ENCODE assay signal across 14 mouse cellular contexts in the genomic region with DNA sequence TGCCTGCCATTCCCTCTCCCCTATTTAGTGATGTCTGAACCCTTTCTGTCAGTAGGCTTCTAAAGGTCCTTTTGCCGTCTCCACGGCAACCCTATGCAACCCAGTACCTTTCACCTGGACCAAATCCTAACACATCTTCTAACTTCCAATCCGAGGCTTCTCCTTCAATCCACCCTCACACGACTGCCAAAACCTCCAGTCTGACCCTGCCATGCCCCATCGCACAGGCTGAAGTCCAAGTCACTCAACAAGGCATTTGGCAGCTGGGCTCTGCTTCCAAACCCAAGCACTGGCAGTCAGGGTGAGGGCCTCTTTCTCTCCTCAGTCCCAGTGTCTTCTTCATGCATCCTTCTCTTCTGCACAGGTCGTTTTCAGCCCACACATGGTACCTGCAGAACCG.
DNase-seq lines count a peak whose midpoint lies in the region; TF ChIP-seq lines count a peak whose summit lies in the region.
"Had no signal": no experiment of that assay in that cellular context is flagged by ENCODE, and none has a peak within 500 bp of the region (broad histone marks: within the 10 kb centered on the region; RNA-seq: fewer than 3 reads in every experiment).

No protein-coding gene starts in this region.

- no peaks in the 10 kb centered on the region for H3K36me3 ChIP-seq in kidney, adult 2 months (ENCODE audit: control insufficient read depth, insufficient read depth, low read length)
- H3K36me3 ChIP-seq in thymus, adult 2 months (ENCODE audit: control insufficient read depth, insufficient read depth, low read length) = no peaks in the 10 kb centered on the region
- H3K36me3 ChIP-seq: embryonic facial prominence, embryonic 12.5 days; hindbrain, embryonic 10.5 days; lung, embryonic 15.5 days; midbrain, embryonic 10.5 days had no signal

- no peak for TF ChIP-seq CTCF in gastrocnemius, adult 2 months (IDR thresholded peaks at IDR 0.05)
- TF ChIP-seq CTCF in kidney, adult 2 months (conservative IDR thresholded peaks at IDR 0.05; ENCODE audit: insufficient read depth, insufficient read length, low read depth, low read length) = no peak
- TF ChIP-seq CTCF in thymus, adult 2 months (IDR thresholded peaks at IDR 0.05; ENCODE audit: borderline replicate concordance, control insufficient read depth, extremely low read depth, insufficient read depth, low read length, poor library complexity) = no peak

- no peak overlapping the region for H3K4me3 ChIP-seq in gastrocnemius, adult 2 months
- H3K4me3 ChIP-seq in brown adipose tissue, adult 24 weeks (ENCODE audit: insufficient read depth, low read depth, low read length) = no peak overlapping the region
- no peak overlapping the region for H3K4me3 ChIP-seq in kidney, adult 2 months (ENCODE audit: insufficient read depth, low read depth, low read length)
- no peak overlapping the region for H3K4me3 ChIP-seq in thymus, adult 2 months (ENCODE audit: control insufficient read depth, insufficient read depth, low read length)
- H3K4me3 ChIP-seq: embryonic facial prominence, embryonic 12.5 days; hindbrain, embryonic 10.5 days; lung, embryonic 15.5 days; midbrain, embryonic 10.5 days had no signal

- TF ChIP-seq POLR2A in kidney, adult 2 months (IDR thresholded peaks at IDR 0.05; ENCODE audit: low read depth, low read length) = no peak
- TF ChIP-seq POLR2A in thymus, adult 2 months (IDR thresholded peaks at IDR 0.05; ENCODE audit: control insufficient read depth, extremely low read depth, insufficient read depth, low read length, poor library complexity) = no peak

- H3K4me1 ChIP-seq in brown adipose tissue, adult 24 weeks (ENCODE audit: control insufficient read depth, insufficient read depth, insufficient read length, low read length) = peaks cover 4% of the 10 kb centered on the region; the same call in 1 of the 2 replicates
- peaks cover 25% of the 10 kb centered on the region for H3K4me1 ChIP-seq in kidney, adult 2 months (ENCODE audit: control insufficient read depth, insufficient read depth, low read length)
- 0 out of 2 replicates have a peak, but pooled peaks cover 2% of the 10 kb centered on the region for H3K4me1 ChIP-seq in thymus, adult 2 months (replicated peaks; ENCODE audit: control insufficient read depth, insufficient read depth, low read length)
- H3K4me1 ChIP-seq: embryonic facial prominence, embryonic 12.5 days; hindbrain, embryonic 10.5 days had no signal

- no peaks in the 10 kb centered on the region for H3K27me3 ChIP-seq in kidney, adult 2 months (replicated peaks; ENCODE audit: control insufficient read depth, insufficient read depth, low read length)
- no peaks in the 10 kb centered on the region for H3K27me3 ChIP-seq in thymus, adult 2 months (ENCODE audit: control insufficient read depth, insufficient read depth, low read length)
- H3K27me3 ChIP-seq: CH12.LX; lung, embryonic 15.5 days had no signal

- DNase-seq in gastrocnemius, adult 2 months = peak; percentile 60
- DNase-seq in gastrocnemius, postnatal 36 days = no peak
- DNase-seq in Muller cell, postnatal 12 days (ENCODE audit: inconsistent ontology term) = peak; percentile 25
- DNase-seq in kidney, adult 2 months = peak; percentile 96
- no peak for DNase-seq in frontal cortex, postnatal 36 days (ENCODE audit: low spot score in 2 of 2)
- DNase-seq in thymus, adult 2 months = no peak
- DNase-seq in lung, postnatal 10 days = no peak
- DNase-seq: right cerebral cortex, postnatal 14 days had no signal

- 39% methylated on average over 7 of the region's 7 CpGs for WGBS in kidney, adult 2 months
- 87% methylated on average over 7 of the region's 7 CpGs for WGBS in thymus, adult 2 months

- intact Hi-C loops in gastrocnemius, adult 2 months (cut with DNase I) = no loop called here
- intact Hi-C loops in gastrocnemius, postnatal 36 days (cut with DNase I) = no loop called here

- H3K27ac ChIP-seq in gastrocnemius, adult 2 months = peak overlapping the region; percentile 68
- peak overlapping the region; percentile 71 for H3K27ac ChIP-seq in brown adipose tissue, adult 24 weeks (replicated peaks; ENCODE audit: low read depth, low read length)
- peak overlapping the region; percentile 82 for H3K27ac ChIP-seq in kidney, adult 2 months (ENCODE audit: insufficient read depth, low read depth, low read length)
- no peak overlapping the region for H3K27ac ChIP-seq in thymus, adult 2 months (ENCODE audit: control insufficient read depth, insufficient read depth, low read length)
- H3K27ac ChIP-seq: embryonic facial prominence, embryonic 12.5 days; hindbrain, embryonic 10.5 days; lung, embryonic 15.5 days; midbrain, embryonic 10.5 days had no signal

Comparison
In these comparisons a context has a peak if more than half of its experiments do, and no peak if none do; other contexts are left out.
1. DNase-seq: peak in gastrocnemius, adult 2 months (single experiment), Muller cell, postnatal 12 days (single experiment) and kidney, adult 2 months (single experiment); none in gastrocnemius, postnatal 36 days (0 of 2), frontal cortex, postnatal 36 days (0 of 2), thymus, adult 2 months (single experiment) and lung, postnatal 10 days (single experiment).